22 mouse cellular contexts compared by ENCODE assay signal in the genomic region with DNA sequence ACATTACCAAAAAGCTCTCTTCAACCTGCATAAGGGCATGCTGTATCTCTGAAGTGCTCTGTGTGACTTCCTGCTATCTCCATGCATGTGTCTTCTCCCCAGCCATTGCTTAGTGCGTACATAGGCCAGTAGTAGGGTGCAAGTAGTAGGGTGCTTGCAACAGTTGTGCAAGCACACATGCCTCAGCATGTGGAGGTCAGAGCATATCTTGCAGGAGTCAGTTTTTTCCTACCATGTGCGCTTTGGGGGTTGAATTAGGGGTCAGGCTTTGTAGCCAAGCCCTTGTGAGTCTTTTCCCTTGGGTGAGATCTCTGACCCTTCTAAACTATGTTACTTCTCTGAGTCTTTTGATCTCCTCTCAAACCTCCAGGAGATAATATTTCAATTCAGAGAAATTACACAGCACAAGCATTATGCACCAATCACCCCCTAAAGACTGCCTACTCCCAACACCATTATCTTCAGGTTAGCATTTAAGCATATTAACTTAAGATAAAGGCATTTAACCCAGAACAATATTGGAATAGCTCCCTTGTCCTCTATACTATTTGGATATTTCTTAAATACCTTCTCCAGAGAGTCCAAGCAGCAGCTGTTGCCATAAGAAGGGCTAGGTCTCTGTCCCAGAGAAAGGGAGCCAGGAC.
"Had no signal": no experiment of that assay in that cellular context is flagged by ENCODE, and none has a peak within 500 bp of the region (broad histone marks: within the 10 kb centered on the region; RNA-seq: fewer than 3 reads in every experiment).

No protein-coding gene starts in this region.

- H3K4me3 ChIP-seq: layer of hippocampus, adult 2 months; limb, embryonic 12.5 days; limb, embryonic 15.5 days; midbrain, embryonic 13.5 days; neural tube, embryonic 12.5 days; neural tube, embryonic 15.5 days had no signal

- H3K9me3 ChIP-seq: limb, embryonic 12.5 days; limb, embryonic 15.5 days; midbrain, embryonic 13.5 days; neural tube, embryonic 12.5 days; neural tube, embryonic 15.5 days had no signal

- DNase-seq: kidney, adult 2 months; kidney, postnatal 25 days; layer of hippocampus, adult 9-11 months; left cerebral cortex, postnatal 4 days; liver, postnatal 0 days; lung, embryonic 14.5 days; right cerebral cortex, adult 18-20 months; right cerebral cortex, postnatal 14 days; right cerebral cortex, postnatal 4 days; thymus, postnatal 25 days had no signal

- ATAC-seq: intestine, postnatal 0 days; liver, postnatal 0 days; lung, postnatal 0 days; midbrain, embryonic 13.5 days; midbrain, embryonic 16.5 days had no signal

- H3K9ac ChIP-seq: limb, embryonic 12.5 days; limb, embryonic 15.5 days; liver, embryonic 14.5 days; liver, postnatal 0 days; lung, embryonic 14.5 days; midbrain, embryonic 13.5 days; neural tube, embryonic 12.5 days; neural tube, embryonic 15.5 days had no signal

- H3K27me3 ChIP-seq: limb, embryonic 12.5 days; limb, embryonic 15.5 days; midbrain, embryonic 13.5 days; neural tube, embryonic 12.5 days; neural tube, embryonic 15.5 days had no signal

- H3K4me1 ChIP-seq: limb, embryonic 12.5 days; limb, embryonic 15.5 days; midbrain, embryonic 13.5 days; neural tube, embryonic 12.5 days; neural tube, embryonic 15.5 days had no signal

- H3K36me3 ChIP-seq: limb, embryonic 12.5 days; limb, embryonic 15.5 days; midbrain, embryonic 13.5 days; neural tube, embryonic 12.5 days; neural tube, embryonic 15.5 days had no signal

- H3K27ac ChIP-seq: kidney, postnatal 0 days; layer of hippocampus, adult 2 months; limb, embryonic 12.5 days; limb, embryonic 15.5 days; liver, embryonic 14.5 days; midbrain, embryonic 13.5 days; neural tube, embryonic 12.5 days; neural tube, embryonic 15.5 days had no signal

- H3K4me2 ChIP-seq: limb, embryonic 12.5 days; limb, embryonic 15.5 days; liver, embryonic 11.5 days; lung, embryonic 14.5 days; midbrain, embryonic 13.5 days; neural tube, embryonic 12.5 days; neural tube, embryonic 15.5 days had no signal
